Mouse (Mus musculus) heart, embryonic 11.5 days (tissue): ENCODE data around the gene Eif4e3. TPM values are rescaled to one million over a fixed set of nuclear protein-coding genes. Genes with fewer than 3 reads are reported as not detected.

Source experiments
- ATAC-seq: fragments of 200-750 bp; cut with Nextera tagmentation; replicated peaks from 2 replicates; pipeline ENCODE4 v1.8.0; 2017; ENCODE audit warnings: moderate library complexity; ENCODE audit not compliant: insufficient number of reproducible peaks, low FRiP score, low TSS enrichment
- H3K27ac ChIP-seq: fragments of 300-500 bp; sonication (generic); 2 replicates; pipeline ENCODE4 v1.5.1; 2014; ENCODE audit warnings: mild to moderate bottlenecking, low read depth, low read length
- H3K27me3 ChIP-seq: fragments of 300-500 bp; sonication (generic); 2 replicates; pipeline ENCODE4 v1.6.1; 2014; ENCODE audit warnings: mild to moderate bottlenecking, low read length, mixed read lengths; ENCODE audit not compliant: control insufficient read depth, insufficient read depth
- H3K36me3 ChIP-seq: fragments of 300-500 bp; sonication (generic); 2 replicates; pipeline ENCODE4 v1.6.1; 2014; ENCODE audit warnings: mild to moderate bottlenecking, low read length, moderate library complexity, mixed read lengths; ENCODE audit not compliant: control insufficient read depth, insufficient read depth
- H3K4me1 ChIP-seq: fragments of 300-500 bp; sonication (generic); 2 replicates; pipeline ENCODE4 v1.6.1; 2014; ENCODE audit warnings: low read length; ENCODE audit not compliant: control insufficient read depth, insufficient read depth
- H3K4me2 ChIP-seq: fragments of 300-500 bp; sonication (generic); 2 replicates; pipeline ENCODE4 v1.6.1; 2014; ENCODE audit warnings: mild to moderate bottlenecking, moderate library complexity
- H3K4me3 ChIP-seq: fragments of 300-500 bp; sonication (generic); 2 replicates; pipeline ENCODE4 v1.5.1; 2014; ENCODE audit warnings: low read depth, low read length
- H3K9ac ChIP-seq: fragments of 300-500 bp; sonication (generic); 2 replicates; pipeline ENCODE4 v1.6.1; 2014; ENCODE audit warnings: mild to moderate bottlenecking, low read depth, low read length, moderate library complexity
- H3K9me3 ChIP-seq: fragments of 300-500 bp; sonication (generic); replicated peaks from 2 replicates; pipeline ENCODE4 v1.6.1; 2016; ENCODE audit warnings: low read length; ENCODE audit not compliant: control insufficient read depth
- WGBS: fragments of 180-500 bp; shearing (Covaris S2); extraction: QIAGEN DNeasy Blood & Tissue Kit; methylation state at CpG from one replicate; pipeline ENCODE4 v1.1.7; 2014; ENCODE audit not compliant: insufficient replicate concordance; 5-methylcytosine and 5-hydroxymethylcytosine counted together
- polyA plus RNA-seq: library from polyadenylated mRNA; unstranded; fragments of >200 nt; fragmentation: Nextera tagmentation; extraction: Ambion mirVana; gene quantifications from 2 replicates; pipeline ENCODE4 v1.2.1, GENCODE M21; 2014

Gene Eif4e3
- polyA plus RNA-seq, 1 experiment from 2014 or later: 6.1 TPM

DNA sequence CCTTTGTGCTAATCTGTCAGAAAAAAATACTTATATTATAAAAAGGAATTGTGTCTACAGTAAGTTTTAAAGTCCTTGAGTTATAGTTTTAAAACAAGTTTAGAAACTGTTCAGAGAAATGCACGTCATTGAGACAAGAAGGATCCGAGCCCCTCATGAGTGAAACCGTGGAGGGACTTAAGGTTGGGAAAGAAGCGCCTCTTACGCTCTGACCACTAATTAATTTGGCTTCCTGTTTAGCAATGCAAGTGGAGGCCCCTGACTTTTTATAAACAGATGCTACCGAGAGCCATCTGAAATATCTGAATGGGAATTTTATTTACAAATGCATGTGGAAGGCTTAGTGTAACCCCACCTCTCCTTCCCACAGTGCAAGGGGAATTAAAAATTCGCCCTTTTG lies 41.3 kb downstream of the Eif4e3 start:
- no peak overlapping the region for H3K9ac ChIP-seq
- no peak overlapping the region for H3K4me2 ChIP-seq
- H3K9me3 ChIP-seq: no peaks in the 10 kb centered on the region
- ATAC-seq: no peak
- H3K36me3 ChIP-seq: no peaks in the 10 kb centered on the region
- no peaks in the 10 kb centered on the region for H3K27me3 ChIP-seq
- no peak overlapping the region for H3K27ac ChIP-seq
- WGBS: 68% methylated on average over 7 of the region's 7 CpGs
- no peak overlapping the region for H3K4me3 ChIP-seq
- peaks cover 5% of the 10 kb centered on the region; the same call in 1 of the 2 replicates for H3K4me1 ChIP-seq

DNA sequence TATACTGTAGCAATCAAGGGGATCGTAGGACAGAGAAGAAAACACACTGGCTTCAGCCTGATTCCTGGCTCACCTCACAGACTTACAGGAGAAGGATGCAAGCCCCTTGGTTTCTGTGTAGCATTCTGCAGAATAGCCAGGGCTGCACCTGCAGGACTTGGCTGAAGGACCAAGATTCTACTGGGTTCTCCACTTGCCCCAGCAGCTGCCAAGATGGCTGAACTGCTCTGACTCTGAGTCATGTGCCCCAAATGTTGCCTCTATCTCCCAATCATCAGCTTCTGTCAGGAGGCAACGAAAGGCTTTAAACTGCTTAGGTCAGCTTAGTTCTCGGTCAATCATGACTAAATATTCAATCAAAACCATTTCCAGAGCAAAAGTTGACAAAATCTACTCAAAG lies 42.0 kb downstream of the Eif4e3 start:
- no peaks in the 10 kb centered on the region for H3K27me3 ChIP-seq
- no peak overlapping the region for H3K27ac ChIP-seq

DNA sequence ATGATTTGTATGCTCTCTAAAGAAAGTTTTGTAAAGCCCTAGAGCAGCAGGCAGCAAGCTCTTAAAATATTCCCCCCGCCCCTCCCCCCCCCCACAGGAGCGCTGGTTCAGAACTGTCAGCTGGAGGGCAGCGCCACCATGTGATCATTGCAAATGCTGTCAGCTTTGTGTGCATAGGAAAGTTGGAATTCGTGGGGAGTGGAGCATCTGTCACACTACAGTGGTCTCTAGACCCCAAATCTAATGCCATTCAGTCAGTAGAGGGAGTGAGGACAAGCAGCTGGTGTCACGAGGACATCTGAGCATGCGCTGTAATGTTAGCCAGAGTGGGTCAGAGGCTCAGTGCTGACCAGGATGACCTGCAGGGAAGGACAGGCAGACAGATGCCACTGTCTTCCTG lies 42.9 kb downstream of the Eif4e3 start:
- no peak overlapping the region for H3K27ac ChIP-seq
- H3K4me1 ChIP-seq: peaks cover 5% of the 10 kb centered on the region; the same call in 1 of the 2 replicates
- H3K9ac ChIP-seq: no peak overlapping the region
- H3K9me3 ChIP-seq: no peaks in the 10 kb centered on the region
- 16% methylated on average over 6 of the region's 6 CpGs for WGBS
- ATAC-seq: no peak
- H3K27me3 ChIP-seq: no peaks in the 10 kb centered on the region
- no peaks in the 10 kb centered on the region for H3K36me3 ChIP-seq
- no peak overlapping the region for H3K4me3 ChIP-seq
- H3K4me2 ChIP-seq: no peak overlapping the region

More for the DNA sequence above, 42.0 kb downstream of the Eif4e3 start:
- H3K4me1 ChIP-seq: peaks cover 5% of the 10 kb centered on the region; the same call in 1 of the 2 replicates
- 90% methylated on average over 3 of the region's 3 CpGs for WGBS
- H3K36me3 ChIP-seq: no peaks in the 10 kb centered on the region
- no peak for ATAC-seq
- no peak overlapping the region for H3K9ac ChIP-seq
- H3K9me3 ChIP-seq: no peaks in the 10 kb centered on the region
- H3K4me3 ChIP-seq: no peak overlapping the region
- no peak overlapping the region for H3K4me2 ChIP-seq

DNA sequence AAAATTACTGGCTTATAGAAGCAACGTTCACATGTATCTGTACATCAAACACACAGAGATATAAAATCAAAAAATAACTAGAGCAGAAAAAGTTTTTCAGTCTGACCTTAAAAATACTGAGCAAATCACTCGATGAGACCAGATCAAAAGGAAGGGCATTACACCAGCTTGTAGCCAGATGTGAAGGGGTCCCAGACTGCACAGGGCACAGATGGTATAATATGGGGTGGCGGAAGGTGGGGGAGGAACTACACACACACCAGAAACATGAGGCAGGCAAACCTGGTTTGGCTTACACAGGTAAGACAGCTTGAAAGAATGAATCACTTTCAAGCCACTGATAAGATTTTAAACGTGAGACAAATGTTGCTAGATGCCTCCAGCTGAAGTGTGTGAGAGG lies 45.4 kb downstream of the Eif4e3 start:
- Histone ChIP-seq H3K4me3 (no peak overlapping the region), H3K36me3 (no peaks in the 10 kb centered on the region), H3K9ac (no peak overlapping the region), H3K27ac (no peak overlapping the region), H3K4me1 (peaks cover 5% of the 10 kb centered on the region; the same call in 1 of the 2 replicates), H3K9me3 (no peaks in the 10 kb centered on the region), H3K27me3 (no peaks in the 10 kb centered on the region), H3K4me2 (no peak overlapping the region)
- ATAC-seq: no peak
- 57% methylated on average over 4 of the region's 4 CpGs for WGBS

DNA sequence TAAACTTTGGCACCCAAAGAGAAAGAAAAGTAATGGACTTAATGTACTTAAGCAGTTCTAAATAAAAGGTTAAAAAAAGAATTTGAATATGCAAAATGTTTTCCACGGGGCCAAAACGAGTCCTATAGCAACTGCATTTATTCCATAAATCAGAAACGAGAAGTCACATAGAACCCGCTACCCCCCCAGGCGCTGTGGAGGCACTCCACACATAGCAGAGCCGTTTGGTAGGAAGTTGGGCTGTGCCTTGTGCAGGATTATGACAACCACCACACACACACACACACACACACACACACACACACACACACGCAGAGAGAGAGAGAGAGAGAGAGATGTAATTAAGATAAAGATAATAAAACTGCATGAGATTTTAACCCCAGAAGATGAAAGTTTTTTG lies 46.1 kb downstream of the Eif4e3 start:
- Histone ChIP-seq H3K4me2 (no peak overlapping the region), H3K36me3 (no peaks in the 10 kb centered on the region), H3K9ac (no peak overlapping the region), H3K27ac (no peak overlapping the region), H3K4me1 (peaks cover 5% of the 10 kb centered on the region), H3K27me3 (no peaks in the 10 kb centered on the region), H3K9me3 (no peaks in the 10 kb centered on the region), H3K4me3 (no peak overlapping the region)
- 74% methylated on average over 7 of the region's 7 CpGs for WGBS
- ATAC-seq: no peak

DNA sequence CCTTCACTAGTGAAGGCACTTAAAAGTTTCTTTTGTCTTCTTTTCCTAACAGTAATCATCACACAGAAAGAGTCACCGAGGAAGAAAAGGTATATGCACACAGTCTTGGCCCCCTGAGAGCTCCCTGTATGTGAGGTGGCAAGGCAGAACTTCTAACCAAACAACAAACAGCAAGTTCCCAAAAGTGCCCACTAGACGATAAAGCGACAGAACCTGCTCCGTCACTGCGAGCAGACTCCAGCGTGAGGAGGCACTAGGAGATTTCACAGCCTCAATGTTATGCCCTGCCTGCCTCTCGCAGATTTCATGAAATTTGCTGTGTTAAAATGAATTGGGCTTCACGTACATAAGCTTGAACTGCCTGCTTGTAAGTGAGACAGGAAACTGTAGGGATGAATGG lies 46.6 kb downstream of the Eif4e3 start:
- Histone ChIP-seq H3K27ac (no peak overlapping the region), H3K4me2 (no peak overlapping the region)
- 46% methylated on average over 8 of the region's 8 CpGs for WGBS

DNA sequence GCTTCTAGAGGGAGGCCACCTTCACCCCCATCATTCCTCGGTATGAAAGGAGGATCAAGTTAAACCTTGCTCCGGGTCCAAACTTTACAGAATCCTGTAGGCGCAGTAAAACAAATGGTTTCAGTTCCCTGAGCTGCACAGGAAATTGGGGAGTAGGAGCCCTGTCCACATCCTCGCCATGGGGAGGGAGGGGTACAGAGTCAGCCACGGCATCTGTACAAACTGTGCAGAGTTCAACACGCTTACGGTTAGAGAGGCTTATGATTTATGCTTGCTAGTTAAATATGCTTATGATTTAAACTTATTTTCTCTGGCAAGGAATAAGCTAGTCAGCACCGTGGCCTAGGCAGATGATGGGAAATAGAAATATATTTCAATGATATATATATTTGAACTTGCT lies 47.1 kb downstream of the Eif4e3 start:
- H3K9ac ChIP-seq: no peak overlapping the region
- no peak overlapping the region for H3K27ac ChIP-seq
- H3K27me3 ChIP-seq: no peaks in the 10 kb centered on the region
- H3K4me2 ChIP-seq: no peak overlapping the region
- H3K9me3 ChIP-seq: no peaks in the 10 kb centered on the region
- H3K36me3 ChIP-seq: no peaks in the 10 kb centered on the region
- H3K4me3 ChIP-seq: no peak overlapping the region
- ATAC-seq: no peak
- peaks cover 14% of the 10 kb centered on the region for H3K4me1 ChIP-seq
- WGBS: 67% methylated on average over 8 of the region's 8 CpGs

More for the DNA sequence above, 46.6 kb downstream of the Eif4e3 start:
- H3K9ac ChIP-seq: no peak overlapping the region
- ATAC-seq: no peak
- peaks cover 10% of the 10 kb centered on the region for H3K4me1 ChIP-seq
- no peaks in the 10 kb centered on the region for H3K9me3 ChIP-seq
- no peak overlapping the region for H3K4me3 ChIP-seq
- H3K36me3 ChIP-seq: no peaks in the 10 kb centered on the region
- no peaks in the 10 kb centered on the region for H3K27me3 ChIP-seq

DNA sequence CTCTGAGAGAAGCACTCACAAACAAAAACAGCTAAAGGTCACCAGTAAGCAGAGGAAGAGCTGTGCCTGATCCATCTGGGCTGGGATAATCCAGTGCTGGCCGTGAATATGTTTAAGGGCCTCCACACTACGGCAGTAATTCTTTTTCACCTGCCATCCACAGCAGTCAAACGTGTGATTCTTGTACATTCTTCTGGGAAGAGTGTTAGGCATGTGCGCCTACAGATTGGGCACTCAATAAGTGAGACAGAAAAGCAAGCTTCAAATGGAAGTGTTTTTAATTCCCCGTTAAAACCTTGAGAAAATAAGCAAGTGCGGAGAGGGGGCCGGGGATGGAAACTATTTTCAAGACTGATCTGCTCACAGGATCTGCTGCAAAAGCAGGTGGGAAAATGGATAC lies 48.7 kb downstream of the Eif4e3 start:
- WGBS: 71% methylated on average over 7 of the region's 7 CpGs
- H3K9me3 ChIP-seq: no peaks in the 10 kb centered on the region
- H3K4me2 ChIP-seq: no peak overlapping the region
- H3K4me1 ChIP-seq: peaks cover 11% of the 10 kb centered on the region
- ATAC-seq: no peak
- H3K9ac ChIP-seq: no peak overlapping the region
- no peaks in the 10 kb centered on the region for H3K36me3 ChIP-seq
- no peak overlapping the region for H3K27ac ChIP-seq
- H3K27me3 ChIP-seq: no peaks in the 10 kb centered on the region
- no peak overlapping the region for H3K4me3 ChIP-seq

DNA sequence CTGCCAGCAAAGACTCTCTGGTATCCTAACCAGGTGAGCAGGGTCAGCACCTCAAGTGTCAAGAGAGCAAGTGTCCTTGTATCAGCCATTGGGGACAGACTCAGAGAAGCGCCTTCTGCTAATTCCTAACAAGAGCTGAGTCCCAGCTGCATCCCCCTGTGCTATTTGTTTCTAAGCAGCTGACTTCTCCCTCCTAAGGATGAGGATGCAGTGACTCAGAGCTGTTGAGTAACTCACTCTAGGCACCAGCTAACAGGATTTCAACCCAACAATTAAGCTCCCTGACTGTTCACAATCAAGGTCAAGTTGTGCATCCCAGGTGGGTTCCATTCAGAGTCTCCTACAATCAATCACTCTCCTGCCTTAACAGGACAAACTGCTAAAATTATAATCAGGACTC lies 49.2 kb downstream of the Eif4e3 start:
- peaks cover 11% of the 10 kb centered on the region for H3K4me1 ChIP-seq
- no peak overlapping the region for H3K9ac ChIP-seq
- no peak overlapping the region for H3K4me3 ChIP-seq
- no peak overlapping the region for H3K4me2 ChIP-seq
- H3K36me3 ChIP-seq: no peaks in the 10 kb centered on the region
- no peaks in the 10 kb centered on the region for H3K9me3 ChIP-seq
- no peaks in the 10 kb centered on the region for H3K27me3 ChIP-seq
- ATAC-seq: no peak
- no peak overlapping the region for H3K27ac ChIP-seq
- 79% methylated on average over 1 of the region's 1 CpGs for WGBS
